Mouse (Mus musculus): ENCODE results near the gene Ces2h. TPM values are rescaled to one million over a fixed set of nuclear protein-coding genes. Genes with fewer than 3 reads are reported as not detected.

Ces2h gene
- polyA plus RNA-seq, 1 experiment = not detected

Other genes starting within 250 kb of the Ces2h start
- gene Ces2b, start 169.3 kb upstream of the Ces2h start, polyA plus RNA-seq (2012; rRNA removed) = 0.12 and 0.18 TPM in 2 replicates
- gene Ces2c, start 153.8 kb upstream of the Ces2h start, polyA plus RNA-seq (2012; rRNA removed) = 0.39 and 0.43 TPM in 2 replicates
- 3.7 and 4.1 TPM in 2 replicates for gene Ces2e, start 74.6 kb upstream of the Ces2h start, polyA plus RNA-seq (2012; rRNA removed)
- 0.34 and 0.54 TPM in 2 replicates for gene Ces2f, start 53.5 kb upstream of the Ces2h start, polyA plus RNA-seq (2012; rRNA removed)
- gene Ces2g, start 39.1 kb upstream of the Ces2h start, polyA plus RNA-seq (2012; rRNA removed) = 4.6 and 4.7 TPM in 2 replicates
- gene Ces3a, start 47.7 kb downstream of the Ces2h start, polyA plus RNA-seq (2012; rRNA removed) = 0.62 TPM in 1 of 2 replicates, not detected in the other
- 0.19 and 0.41 TPM in 2 replicates for gene Ces3b, start 82.9 kb downstream of the Ces2h start, polyA plus RNA-seq (2012; rRNA removed)
- gene Ces4a, start 130.9 kb downstream of the Ces2h start, polyA plus RNA-seq (2012; rRNA removed) = 0.04 and 0.06 TPM in 2 replicates
- gene Cbfb, start 169.8 kb downstream of the Ces2h start, polyA plus RNA-seq (2012; rRNA removed) = 7.8 and 15.8 TPM in 2 replicates
- 19.6 and 23.2 TPM in 2 replicates for gene D230025D16Rik, start 224.3 kb downstream of the Ces2h start, polyA plus RNA-seq (2012; rRNA removed)

Measured in gonadal fat pad, adult 2 months (tissue).